Mouse (Mus musculus): ENCODE data around the gene Sbf2. TPM values are rescaled to one million over a fixed set of nuclear protein-coding genes. Genes with fewer than 3 reads are reported as not detected.
A peak's percentile ranks its signal among the peaks of the same experiment; 100 is the strongest.
"Not testable (repeated sequence)": the region's sequence is repeated elsewhere in the genome, so short reads cannot be mapped to it uniquely, and the experiment has no call there.

Sbf2 gene
- total RNA-seq, 2 experiments from 2014 or later: 71.2 to 91.3 TPM

- peak; percentile 77 to 83 for DNase-seq
Observed at GRCm38 (mm10) chr7:110629892-110630666, 15.4 kb upstream of the Sbf2 start.

- no peak for DNase-seq
Observed at GRCm38 (mm10) chr7:110628611-110629354, 14.1 kb upstream of the Sbf2 start.

- no peak for DNase-seq
Observed at GRCm38 (mm10) chr7:110628273-110628600, 13.5 kb upstream of the Sbf2 start.

GRCm38 (mm10) chr7:110627486-110628272 lies 13.0 kb upstream of the Sbf2 start, which contains the start of gene Adm:
Gene Adm, plus strand, starts transcription at chr7:110627661.
- peak in 1 of 2 experiments; percentile 28 for DNase-seq

GRCm38 (mm10) chr7:110627099-110627482 lies 12.4 kb upstream of the Sbf2 start:
- no peak for DNase-seq

DNA sequence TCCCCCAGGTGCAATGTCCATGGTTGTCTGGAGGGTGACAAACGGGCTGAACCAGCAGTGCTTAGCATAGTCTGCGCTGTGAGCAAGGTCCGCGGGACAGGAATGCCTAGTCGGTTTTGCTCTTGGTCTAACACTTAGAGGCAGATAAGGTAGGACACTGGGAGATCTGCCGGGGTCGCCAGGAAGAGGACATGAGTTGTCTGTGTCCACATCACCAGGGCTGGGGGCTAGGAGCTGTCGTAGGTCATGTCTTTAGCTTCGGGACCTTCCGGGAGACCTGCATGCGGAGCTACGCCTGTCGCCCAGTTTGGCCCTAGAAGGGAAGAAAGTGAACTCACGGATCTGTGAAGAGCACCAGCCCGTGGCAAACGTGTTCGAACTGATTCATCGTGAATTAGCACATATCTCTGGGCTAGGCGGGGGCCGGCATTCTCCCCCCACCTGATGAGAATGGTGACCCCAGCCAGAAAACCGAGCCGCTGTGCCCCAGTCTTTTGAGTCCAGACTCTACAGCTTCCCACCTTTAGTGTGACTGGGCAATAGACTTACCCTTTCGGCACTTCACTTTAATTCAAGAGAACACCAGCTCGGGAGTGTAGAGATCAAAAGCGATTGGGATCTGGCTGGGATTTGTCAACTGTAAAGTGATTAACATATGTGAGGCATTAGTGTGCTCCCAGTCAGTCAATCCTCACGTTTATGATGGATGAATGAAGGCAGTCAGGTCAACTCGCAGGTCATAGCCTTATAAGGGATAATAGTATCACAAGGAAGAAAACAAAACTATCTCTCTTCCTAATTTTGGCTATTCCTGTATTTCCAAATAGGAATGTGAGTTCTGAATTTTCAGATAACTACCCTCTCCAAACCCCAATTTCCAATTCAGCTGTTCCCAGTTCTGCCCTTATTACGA lies 11.7 kb upstream of the Sbf2 start:
- no peak for DNase-seq

GRCm38 (mm10) chr7:110625489-110625888 lies 10.8 kb upstream of the Sbf2 start:
- DNase-seq: no peak

DNA sequence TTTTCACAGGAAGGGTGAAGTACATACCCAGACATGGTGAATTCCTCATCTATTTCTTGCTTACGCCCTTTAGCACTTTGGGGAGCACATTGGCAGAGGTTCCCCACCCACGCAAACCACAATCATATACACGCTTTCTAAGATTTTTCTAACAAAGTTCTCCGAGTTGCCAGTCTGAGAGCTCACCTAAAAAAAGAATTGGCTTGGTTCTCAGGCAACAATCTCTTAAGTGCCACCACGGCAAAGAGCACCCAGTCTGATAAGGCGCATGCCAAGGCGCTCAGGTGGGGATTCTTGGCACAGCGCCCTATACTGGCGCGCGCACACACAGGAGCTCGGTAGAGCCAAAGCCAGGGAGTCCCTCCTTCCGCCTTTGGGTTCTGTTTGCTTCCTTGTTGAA lies 10.2 kb upstream of the Sbf2 start:
- DNase-seq: no peak

DNA sequence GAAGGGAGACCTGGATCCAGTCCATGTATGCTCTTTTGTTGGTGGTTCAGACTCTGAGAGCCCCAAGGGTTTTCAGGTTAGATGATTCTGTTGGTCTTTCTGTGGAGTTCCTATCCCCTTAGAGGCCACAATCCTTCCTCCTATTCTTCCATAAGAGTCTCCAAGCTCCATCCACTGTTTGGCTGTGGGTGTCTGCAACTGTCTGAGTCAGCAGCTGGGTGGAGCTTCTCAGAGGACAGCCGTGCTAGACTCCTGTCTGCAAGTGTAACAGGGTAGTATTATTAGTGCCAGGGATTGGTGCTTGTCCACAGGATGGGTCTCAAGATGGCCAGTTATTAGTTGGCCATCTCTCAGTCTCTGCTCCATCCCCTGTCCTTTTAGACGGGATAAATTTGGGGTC lies 9.3 kb upstream of the Sbf2 start:
- DNase-seq: no peak

- DNase-seq: no peak
Observed at GRCm38 (mm10) chr7:110619086-110619611, 4.4 kb upstream of the Sbf2 start.

DNA sequence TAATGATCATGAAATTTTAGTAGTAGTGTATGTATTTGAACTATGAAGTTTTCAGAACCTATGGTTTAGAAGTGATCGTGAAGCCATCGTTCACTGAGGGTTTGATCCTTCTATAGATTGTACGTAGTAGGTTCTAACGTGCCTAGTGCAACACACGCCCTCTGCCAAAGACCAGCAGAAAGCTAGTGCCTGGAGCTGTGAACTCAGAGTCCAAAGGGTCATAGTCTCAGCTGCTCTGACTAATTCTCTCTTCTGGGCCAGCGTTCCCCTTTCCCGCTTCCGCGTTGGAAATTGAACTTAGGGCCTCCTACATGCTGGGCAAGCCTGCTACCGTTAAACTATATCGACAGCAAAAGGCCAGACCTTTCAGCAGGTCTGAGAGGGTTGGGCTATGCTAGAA lies 1.1 kb upstream of the Sbf2 start:
- no peak for DNase-seq

GRCm38 (mm10) chr7:110615151-110615631 lies 469 bp upstream of the Sbf2 start:
- DNase-seq: peak; percentile 53 to 56

DNA sequence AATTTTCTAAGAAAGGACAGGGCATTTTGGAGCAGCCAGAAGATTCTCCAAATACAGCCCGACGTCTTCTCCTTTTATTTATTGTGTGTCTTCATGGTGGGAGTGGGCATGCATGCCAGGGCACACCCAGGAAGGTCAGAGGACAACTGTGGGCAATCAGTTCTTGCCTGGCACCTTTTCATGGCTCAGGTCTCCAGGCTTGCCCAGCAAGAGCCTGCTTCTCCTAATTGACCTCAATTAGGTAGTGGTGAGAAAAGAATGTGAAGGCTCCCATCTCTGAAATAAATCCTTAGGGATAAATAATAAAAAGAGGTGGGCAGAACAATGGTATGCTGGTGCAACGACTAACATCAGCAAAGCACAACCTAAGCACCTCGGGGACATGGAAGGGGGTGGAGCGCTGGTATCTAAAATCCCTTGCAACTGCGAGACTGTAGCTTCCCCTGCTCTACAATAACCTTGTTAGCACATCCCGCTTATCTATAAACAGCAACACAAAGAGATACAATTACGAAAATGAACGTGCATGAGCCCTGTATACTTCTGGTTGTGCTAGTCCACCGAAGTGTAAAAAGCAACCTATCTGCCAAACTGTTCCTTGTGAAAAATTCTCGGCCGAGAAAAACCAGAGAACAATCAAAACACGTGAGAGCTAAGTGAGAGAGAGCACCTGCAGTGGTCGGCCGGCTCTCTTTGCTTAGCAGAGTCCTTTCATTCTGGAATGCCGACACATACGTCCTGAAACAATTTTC lies 1.2 kb downstream of the Sbf2 start:
- DNase-seq: no peak

GRCm38 (mm10) chr7:110606906-110607305 lies 7.8 kb downstream of the Sbf2 start:
- DNase-seq: no peak

GRCm38 (mm10) chr7:110605476-110605875 lies 9.2 kb downstream of the Sbf2 start:
- DNase-seq: no peak

DNA sequence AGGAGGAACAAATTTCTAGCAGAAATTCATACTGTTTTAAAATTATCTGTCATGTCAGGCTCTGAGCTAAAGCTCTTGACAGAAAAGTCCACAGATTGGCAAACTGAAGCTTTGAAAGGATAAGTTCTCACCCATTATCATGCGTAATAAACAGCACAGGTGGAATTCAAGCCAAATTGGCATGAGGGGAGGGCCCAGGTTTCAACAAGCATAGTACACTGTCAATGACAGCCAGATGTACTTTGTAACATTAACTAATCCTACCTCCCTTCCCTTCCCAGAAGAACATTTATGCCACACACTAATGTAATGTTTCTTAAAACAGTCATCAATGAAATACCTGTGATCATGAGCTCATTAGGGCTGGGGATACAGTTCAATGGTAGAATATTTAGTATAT lies 17.6 kb downstream of the Sbf2 start:
- DNase-seq: no peak

GRCm38 (mm10) chr7:110593991-110594390 lies 20.7 kb downstream of the Sbf2 start:
- not testable (repeated sequence) for DNase-seq

GRCm38 (mm10) chr7:110587721-110588120 lies 27.0 kb downstream of the Sbf2 start:
- no peak for DNase-seq

DNA sequence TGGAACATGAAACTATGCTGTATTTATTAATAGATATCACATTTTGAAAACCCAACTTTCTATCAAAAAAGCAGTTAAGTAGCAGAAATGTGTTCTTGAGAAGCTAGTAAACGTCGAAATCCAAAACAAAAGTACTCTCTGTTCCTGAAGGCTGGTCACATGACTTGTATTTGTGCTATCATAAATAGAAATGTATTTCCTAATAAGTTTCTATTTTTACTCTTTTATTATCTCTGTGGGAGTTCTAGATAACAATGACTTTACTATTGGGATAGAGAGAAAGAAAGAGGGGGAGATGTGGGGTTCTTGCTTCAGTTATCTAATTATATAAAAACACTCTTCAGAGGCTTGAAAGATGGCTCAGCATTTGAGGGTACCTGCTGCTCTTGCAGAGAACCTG lies 29.5 kb downstream of the Sbf2 start:
- no peak for DNase-seq

DNA sequence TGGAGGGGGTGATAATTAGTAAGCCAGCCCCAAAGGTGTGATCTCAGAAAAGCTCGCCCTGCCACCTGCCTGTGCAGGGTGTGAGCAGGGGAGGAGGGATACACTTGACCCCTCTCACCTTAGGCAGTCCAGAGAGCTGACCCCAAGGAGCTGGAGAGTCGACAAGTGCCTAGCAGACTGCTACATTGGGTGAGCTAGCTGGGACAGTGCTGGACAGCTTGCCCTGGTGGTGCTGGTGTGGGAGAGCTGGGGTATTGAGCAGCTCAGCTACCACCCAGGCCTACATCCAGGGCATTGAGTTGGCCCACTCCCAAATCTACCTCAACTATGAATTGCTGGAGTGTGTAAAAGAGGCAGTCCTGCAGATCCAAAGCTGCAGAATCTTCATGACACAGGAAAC lies 30.6 kb downstream of the Sbf2 start:
- no peak for DNase-seq

- no peak for DNase-seq
Observed at GRCm38 (mm10) chr7:110583705-110584104, 31.0 kb downstream of the Sbf2 start.

All from layer of hippocampus, postnatal 36 days (tissue).